Mouse (Mus musculus): ENCODE data around the gene Hist1h2ae. TPM values are rescaled to one million over a fixed set of nuclear protein-coding genes. Genes with fewer than 3 reads are reported as not detected.

Gene Hist1h2ae
- polyA plus RNA-seq, 1 experiment from 2014 or later: 114 TPM

GRCm38 (mm10) chr13:23521703-23522102, 49.3 kb downstream of the Hist1h2ae start:
- H3K27me3 ChIP-seq (ENCODE audit: control insufficient read depth, insufficient read depth, low read length): no peaks in the 10 kb centered on the region
- no peak overlapping the region for H3K27ac ChIP-seq (ENCODE audit: low read depth, low read length)
- peak overlapping the region; percentile 7; the same call in 1 of the 2 replicates for H3K4me3 ChIP-seq (ENCODE audit: low read length)
- no peak overlapping the region for H3K9ac ChIP-seq (ENCODE audit: low read depth, low read length)
- no peaks in the 10 kb centered on the region for H3K9me3 ChIP-seq (ENCODE audit: control insufficient read depth, low read length)
- no peaks in the 10 kb centered on the region for H3K4me1 ChIP-seq (ENCODE audit: control insufficient read depth, insufficient read depth, low read length)
- H3K36me3 ChIP-seq (ENCODE audit: control insufficient read depth, insufficient read depth, low read length): no peaks in the 10 kb centered on the region
- ATAC-seq (ENCODE audit: low FRiP score, low TSS enrichment): 0 out of 2 replicates have a peak, but pooled peaks have one; percentile 29
- H3K4me2 ChIP-seq (replicated peaks; ENCODE audit: low read depth, low read length): peak overlapping the region; percentile 31; the same call in 1 of the 2 replicates
- under 1% methylated on average over 14 of the region's 14 CpGs for WGBS

Small RNAs within 50 kb of the gene (microRNA-seq; reads per million reads assigned to microRNA genes)
- gene Gm44297: not detected
- not detected for gene Gm44359
- gene Gm44394: not detected

Other genes with a start within 250 kb of the Hist1h2ae start
- gene Zfp322a, start 202.0 kb downstream of the Hist1h2ae start, polyA plus RNA-seq (2014; fragmentation: Nextera tagmentation; extraction: Ambion mirVana): 43.9 and 55.5 TPM in 2 replicates
- gene Abt1, start 147.4 kb downstream of the Hist1h2ae start, polyA plus RNA-seq (2014; fragmentation: Nextera tagmentation; extraction: Ambion mirVana): 12.5 and 13.5 TPM in 2 replicates
- gene Btn1a1, start 105.3 kb downstream of the Hist1h2ae start, polyA plus RNA-seq (2014; fragmentation: Nextera tagmentation; extraction: Ambion mirVana): 0.09 TPM in 2 replicates
- 0.31 and 0.87 TPM in 2 replicates for gene Btn2a2, start 82.4 kb downstream of the Hist1h2ae start, polyA plus RNA-seq (2014; fragmentation: Nextera tagmentation; extraction: Ambion mirVana)
- gene Hist1h4h, start 40.2 kb downstream of the Hist1h2ae start, polyA plus RNA-seq (2014; fragmentation: Nextera tagmentation; extraction: Ambion mirVana): 6.1 and 9.9 TPM in 2 replicates
- 13.8 and 28.7 TPM in 2 replicates for gene Hist1h2af, start 37.3 kb downstream of the Hist1h2ae start, polyA plus RNA-seq (2014; fragmentation: Nextera tagmentation; extraction: Ambion mirVana)
- gene Hist1h3g, start 35.8 kb downstream of the Hist1h2ae start, polyA plus RNA-seq (2014; fragmentation: Nextera tagmentation; extraction: Ambion mirVana): 8.2 and 12.5 TPM in 2 replicates
- 1.4 and 2.9 TPM in 2 replicates for gene Hist1h2bh, start 27.8 kb downstream of the Hist1h2ae start, polyA plus RNA-seq (2014; fragmentation: Nextera tagmentation; extraction: Ambion mirVana)
- gene Hist1h3f, start 27.2 kb downstream of the Hist1h2ae start, polyA plus RNA-seq (2014; fragmentation: Nextera tagmentation; extraction: Ambion mirVana): 1.2 and 2.0 TPM in 2 replicates
- 1.1 and 2.9 TPM in 2 replicates for gene Hist1h4f, start 19.6 kb downstream of the Hist1h2ae start, polyA plus RNA-seq (2014; fragmentation: Nextera tagmentation; extraction: Ambion mirVana)
- 0.70 and 1.2 TPM in 2 replicates for gene Hist1h1d, start 18.0 kb downstream of the Hist1h2ae start, polyA plus RNA-seq (2014; fragmentation: Nextera tagmentation; extraction: Ambion mirVana)
- 11.4 and 15.4 TPM in 2 replicates for gene Hist1h3e, start 8.9 kb downstream of the Hist1h2ae start, polyA plus RNA-seq (2014; fragmentation: Nextera tagmentation; extraction: Ambion mirVana)
- gene Hist1h2bg, start 176 bp upstream of the Hist1h2ae start, polyA plus RNA-seq (2014; fragmentation: Nextera tagmentation; extraction: Ambion mirVana): 7.9 and 12.9 TPM in 2 replicates
- 6.7 and 10.8 TPM in 2 replicates for gene Hist1h2bf, start 3.0 kb upstream of the Hist1h2ae start, polyA plus RNA-seq (2014; fragmentation: Nextera tagmentation; extraction: Ambion mirVana)
- gene Hist1h2ad, start 3.2 kb upstream of the Hist1h2ae start, polyA plus RNA-seq (2014; fragmentation: Nextera tagmentation; extraction: Ambion mirVana): 2.9 and 5.3 TPM in 2 replicates
- gene Hist1h3d, start 4.5 kb upstream of the Hist1h2ae start, polyA plus RNA-seq (2014; fragmentation: Nextera tagmentation; extraction: Ambion mirVana): 12.0 and 14.7 TPM in 2 replicates
- gene Hist1h4d, start 10.4 kb upstream of the Hist1h2ae start, polyA plus RNA-seq (2014; fragmentation: Nextera tagmentation; extraction: Ambion mirVana): 113 and 136 TPM in 2 replicates
- 2.9 and 3.1 TPM in 2 replicates for gene Hist1h2be, start 49.9 kb upstream of the Hist1h2ae start, polyA plus RNA-seq (2014; fragmentation: Nextera tagmentation; extraction: Ambion mirVana)
- gene Hist1h1e, start 51.3 kb upstream of the Hist1h2ae start, polyA plus RNA-seq (2014; fragmentation: Nextera tagmentation; extraction: Ambion mirVana): 17.6 and 20.4 TPM in 2 replicates
- 1.3 and 1.9 TPM in 2 replicates for gene Hist1h2ac, start 112.7 kb upstream of the Hist1h2ae start, polyA plus RNA-seq (2014; fragmentation: Nextera tagmentation; extraction: Ambion mirVana)
- gene Hist1h2bc, start 113.0 kb upstream of the Hist1h2ae start, polyA plus RNA-seq (2014; fragmentation: Nextera tagmentation; extraction: Ambion mirVana): 54.0 and 60.2 TPM in 2 replicates
- gene Hist1h1t, start 124.6 kb upstream of the Hist1h2ae start, polyA plus RNA-seq (2014; fragmentation: Nextera tagmentation; extraction: Ambion mirVana): not detected in 2 replicates
- 9.0 and 15.0 TPM in 2 replicates for gene Hist1h4c, start 127.2 kb upstream of the Hist1h2ae start, polyA plus RNA-seq (2014; fragmentation: Nextera tagmentation; extraction: Ambion mirVana)
- gene Hfe, start 139.6 kb upstream of the Hist1h2ae start, polyA plus RNA-seq (2014; fragmentation: Nextera tagmentation; extraction: Ambion mirVana): 6.0 and 7.6 TPM in 2 replicates
- gene Hist1h1c, start 167.6 kb upstream of the Hist1h2ae start, polyA plus RNA-seq (2014; fragmentation: Nextera tagmentation; extraction: Ambion mirVana): 21.6 and 28.4 TPM in 2 replicates
- gene Hist1h3c, start 174.4 kb upstream of the Hist1h2ae start, polyA plus RNA-seq (2014; fragmentation: Nextera tagmentation; extraction: Ambion mirVana): 12.7 and 18.3 TPM in 2 replicates
- 2.7 and 6.8 TPM in 2 replicates for gene Hist1h2bb, start 175.5 kb upstream of the Hist1h2ae start, polyA plus RNA-seq (2014; fragmentation: Nextera tagmentation; extraction: Ambion mirVana)
- gene Hist1h2ab, start 179.9 kb upstream of the Hist1h2ae start, polyA plus RNA-seq (2014; fragmentation: Nextera tagmentation; extraction: Ambion mirVana): 70.3 and 91.4 TPM in 2 replicates
- gene Hist1h3b, start 181.0 kb upstream of the Hist1h2ae start, polyA plus RNA-seq (2014; fragmentation: Nextera tagmentation; extraction: Ambion mirVana): 12.5 and 22.2 TPM in 2 replicates
- gene Hist1h4b, start 185.8 kb upstream of the Hist1h2ae start, polyA plus RNA-seq (2014; fragmentation: Nextera tagmentation; extraction: Ambion mirVana): 7.0 and 9.2 TPM in 2 replicates
- gene Hist1h4a, start 190.0 kb upstream of the Hist1h2ae start, polyA plus RNA-seq (2014; fragmentation: Nextera tagmentation; extraction: Ambion mirVana): 1.3 and 1.9 TPM in 2 replicates
- gene Hist1h3a, start 191.2 kb upstream of the Hist1h2ae start, polyA plus RNA-seq (2014; fragmentation: Nextera tagmentation; extraction: Ambion mirVana): 8.8 and 11.6 TPM in 2 replicates
- gene Hist1h1a, start 192.4 kb upstream of the Hist1h2ae start, polyA plus RNA-seq (2014; fragmentation: Nextera tagmentation; extraction: Ambion mirVana): 3.5 and 6.5 TPM in 2 replicates
- not detected in 2 replicates for gene Trim38, start 198.7 kb upstream of the Hist1h2ae start, polyA plus RNA-seq (2014; fragmentation: Nextera tagmentation; extraction: Ambion mirVana)
- gene Slc17a2, start 235.8 kb upstream of the Hist1h2ae start, polyA plus RNA-seq (2014; fragmentation: Nextera tagmentation; extraction: Ambion mirVana): 0.07 and 0.12 TPM in 2 replicates